Mouse (Mus musculus) midbrain, embryonic 14.5 days (tissue): ENCODE data around the gene Lmod1. TPM values are rescaled to one million over a fixed set of nuclear protein-coding genes. Genes with fewer than 3 reads are reported as not detected.

Experiments used
- ATAC-seq: fragments of 200-750 bp; cut with Nextera tagmentation; 2 replicates; pipeline ENCODE4 v1.8.0; 2017; ENCODE audit warnings: moderate number of reproducible peaks, moderate library complexity; ENCODE audit not compliant: low FRiP score, low TSS enrichment
- DNase-seq: peaks from one replicate; pipeline ENCODE4 v3.0.0-alpha.2; 2015
- H3K27ac ChIP-seq: fragments of 300-500 bp; sonication (generic); replicated peaks from 2 replicates; pipeline ENCODE4 v1.5.1; 2014; ENCODE audit warnings: mild to moderate bottlenecking, low read depth, low read length, moderate library complexity
- H3K27me3 ChIP-seq: fragments of 300-500 bp; sonication (generic); 2 replicates; pipeline ENCODE4 v1.6.1; 2014; ENCODE audit warnings: low read length, control low read depth, mixed read lengths; ENCODE audit not compliant: control insufficient read depth, insufficient read depth
- H3K36me3 ChIP-seq: fragments of 300-500 bp; sonication (generic); 2 replicates; pipeline ENCODE4 v1.6.1; 2014; ENCODE audit warnings: low read length, control low read depth; ENCODE audit not compliant: control insufficient read depth, insufficient read depth
- H3K4me1 ChIP-seq: fragments of 300-500 bp; sonication (generic); 2 replicates; pipeline ENCODE4 v1.6.1; 2014; ENCODE audit warnings: mild to moderate bottlenecking, antibody characterized with exemption, low read length, control low read depth; ENCODE audit not compliant: control insufficient read depth, insufficient read depth
- H3K4me2 ChIP-seq: fragments of 300-500 bp; sonication (generic); 2 replicates; pipeline ENCODE4 v1.6.1; 2014; ENCODE audit warnings: mild to moderate bottlenecking, low read length, moderate library complexity
- H3K4me3 ChIP-seq: fragments of 300-500 bp; sonication (generic); replicated peaks from 2 replicates; pipeline ENCODE4 v1.5.1; 2014; ENCODE audit warnings: low read depth, low read length
- H3K9ac ChIP-seq: fragments of 300-500 bp; sonication (generic); replicated peaks from 2 replicates; pipeline ENCODE4 v1.6.1; 2014; ENCODE audit warnings: mild to moderate bottlenecking, low read length, moderate library complexity
- H3K9me3 ChIP-seq: fragments of 300-500 bp; sonication (generic); 2 replicates; pipeline ENCODE4 v1.6.1; 2016; ENCODE audit warnings: low read length, control low read depth, mixed read lengths; ENCODE audit not compliant: control insufficient read depth
- WGBS: fragments of 180-500 bp; shearing (Covaris S2); extraction: QIAGEN DNeasy Blood & Tissue Kit; methylation state at CpG from one replicate; pipeline ENCODE4 v1.1.7; 2014; 5-methylcytosine and 5-hydroxymethylcytosine counted together
- polyA plus RNA-seq: library from polyadenylated mRNA; unstranded; fragments of >200 nt; fragmentation: Nextera tagmentation; extraction: Ambion mirVana; gene quantifications from 2 replicates; pipeline ENCODE4 v1.2.1, GENCODE M21; 2014

Lmod1 gene
- polyA plus RNA-seq, 1 experiment from 2014 or later: 0.34 TPM

- DNase-seq (no peak), ATAC-seq (no peak)
- Histone ChIP-seq H3K27ac (no peak overlapping the region), H3K36me3 (0 out of 2 replicates have a peak, but pooled peaks cover 7% of the 10 kb centered on the region), H3K4me1 (peaks cover 21% of the 10 kb centered on the region), H3K27me3 (no peaks in the 10 kb centered on the region), H3K9me3 (no peaks in the 10 kb centered on the region), H3K4me2 (no peak overlapping the region), H3K9ac (no peak overlapping the region), H3K4me3 (no peak overlapping the region)
- WGBS: 76% methylated on average over 8 of the region's 8 CpGs
Observed at GRCm38 (mm10) chr1:135367595-135367994, 43.0 kb downstream of the Lmod1 start.

DNA sequence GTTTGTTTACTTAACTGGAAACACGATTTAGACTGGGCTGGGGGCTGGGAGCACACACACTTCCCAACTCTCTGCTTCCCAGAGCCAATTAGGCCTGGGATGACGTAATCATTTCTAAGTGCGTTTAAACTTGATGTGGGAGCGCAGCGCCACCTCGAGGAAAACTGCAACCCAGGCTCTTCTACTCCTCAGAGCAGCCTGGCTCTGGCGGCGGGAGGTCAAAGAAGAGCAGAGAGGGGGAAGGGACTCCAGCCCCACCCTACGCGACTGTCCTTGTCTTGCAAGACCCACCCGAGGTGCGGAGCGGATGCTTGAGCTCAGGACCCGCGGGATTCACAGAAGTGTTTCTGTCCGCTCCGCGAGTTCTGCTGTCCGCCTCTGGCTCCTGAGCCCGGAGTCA lies 43.6 kb downstream of the Lmod1 start:
- under 1% methylated on average over 20 of the region's 20 CpGs for whole genome bisulfite sequencing
- Histone ChIP-seq H3K27ac (no peak overlapping the region), H3K4me2 (peak overlapping the region; percentile 88), H3K36me3 (0 out of 2 replicates have a peak, but pooled peaks cover 7% of the 10 kb centered on the region), H3K9me3 (no peaks in the 10 kb centered on the region), H3K27me3 (no peaks in the 10 kb centered on the region), H3K4me3 (peak overlapping the region; percentile 42), H3K9ac (peak overlapping the region; percentile 55; the same call in 1 of the 2 replicates), H3K4me1 (peaks cover 27% of the 10 kb centered on the region)
- ATAC-seq (peak; percentile 71), DNase-seq (peak; percentile 93)

- ATAC-seq (no peak), DNase-seq (peak; percentile 62)
- 15% methylated on average over 14 of the region's 14 CpGs for WGBS
- no peak overlapping the region; the same call in 1 of the 2 replicates for H3K9ac ChIP-seq
- H3K4me2 ChIP-seq: peak overlapping the region; percentile 88
- peaks cover 33% of the 10 kb centered on the region for H3K4me1 ChIP-seq
- no peaks in the 10 kb centered on the region for H3K27me3 ChIP-seq
- H3K4me3 ChIP-seq: peak overlapping the region; percentile 42
- no peaks in the 10 kb centered on the region for H3K9me3 ChIP-seq
- 0 out of 2 replicates have a peak, but pooled peaks cover 7% of the 10 kb centered on the region for H3K36me3 ChIP-seq
- no peak overlapping the region for H3K27ac ChIP-seq
Observed at GRCm38 (mm10) chr1:135368982-135369381, 44.4 kb downstream of the Lmod1 start.

GRCm38 (mm10) chr1:135369415-135369814 lies 44.8 kb downstream of the Lmod1 start:
- ATAC-seq (no peak), DNase-seq (peak; percentile 6)
- H3K27ac ChIP-seq: no peak overlapping the region
- no peak overlapping the region for H3K4me3 ChIP-seq
- H3K4me2 ChIP-seq: peak overlapping the region; percentile 88
- H3K9ac ChIP-seq: no peak overlapping the region
- 0 out of 2 replicates have a peak, but pooled peaks cover 7% of the 10 kb centered on the region for H3K36me3 ChIP-seq
- H3K4me1 ChIP-seq: peaks cover 35% of the 10 kb centered on the region
- H3K27me3 ChIP-seq: no peaks in the 10 kb centered on the region
- H3K9me3 ChIP-seq: no peaks in the 10 kb centered on the region
- 83% methylated on average over 5 of the region's 5 CpGs for WGBS

GRCm38 (mm10) chr1:135373171-135373677 lies 48.6 kb downstream of the Lmod1 start:
- Histone ChIP-seq H3K4me3 (peak overlapping the region; percentile 21), H3K36me3 (0 out of 2 replicates have a peak, but pooled peaks cover 7% of the 10 kb centered on the region), H3K27ac (no peak overlapping the region), H3K4me1 (peaks cover 36% of the 10 kb centered on the region), H3K27me3 (no peaks in the 10 kb centered on the region), H3K9ac (peak overlapping the region; percentile 34; the same call in 1 of the 2 replicates), H3K4me2 (peak overlapping the region; percentile 89), H3K9me3 (no peaks in the 10 kb centered on the region)
- ATAC-seq: no peak
- peak; percentile 66 for DNase-seq
- WGBS: 54% methylated on average over 4 of the region's 4 CpGs

DNA sequence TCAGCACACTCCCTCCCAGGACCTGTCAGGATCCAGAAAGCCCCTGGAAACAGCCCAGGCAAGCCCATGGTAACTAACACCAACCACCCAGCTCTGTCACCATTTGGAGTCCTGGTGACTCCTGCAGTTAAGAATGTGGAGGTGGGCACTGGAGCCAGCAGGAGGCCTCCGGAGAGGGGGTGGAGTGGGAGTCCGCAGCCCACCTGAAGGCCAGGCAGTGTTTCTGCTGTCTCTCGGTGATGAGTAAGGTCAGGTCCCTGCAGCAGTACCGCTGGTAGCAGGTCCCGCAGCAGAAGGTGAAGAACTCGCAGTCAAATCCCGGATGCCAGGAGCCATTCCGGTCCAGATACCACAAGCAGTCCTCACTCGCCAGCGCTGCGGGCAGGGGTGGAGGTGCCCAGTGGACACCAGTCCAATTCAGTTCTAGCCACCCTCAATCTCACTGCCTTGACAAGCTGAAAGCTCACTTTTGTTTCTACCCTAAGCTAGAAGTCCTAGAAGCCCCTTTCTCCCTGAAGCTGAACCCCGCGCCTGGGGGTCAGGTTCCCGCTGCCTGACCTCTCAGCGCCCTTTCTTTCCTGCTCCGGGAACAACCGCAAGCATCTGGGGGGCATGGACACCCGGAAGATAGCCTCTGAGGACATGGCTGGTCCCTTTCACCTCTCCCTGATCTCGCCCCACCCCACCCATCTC lies 49.7 kb downstream of the Lmod1 start:
- ATAC-seq (0 out of 2 replicates have a peak, but pooled peaks have one; percentile 6), DNase-seq (peak; percentile 49)
- Histone ChIP-seq H3K36me3 (0 out of 2 replicates have a peak, but pooled peaks cover 7% of the 10 kb centered on the region), H3K4me1 (peaks cover 28% of the 10 kb centered on the region), H3K27ac (peak overlapping the region; percentile 78), H3K27me3 (no peaks in the 10 kb centered on the region), H3K9me3 (no peaks in the 10 kb centered on the region), H3K9ac (peak overlapping the region; percentile 91), H3K4me3 (peak overlapping the region; percentile 74), H3K4me2 (peak overlapping the region; percentile 89)
- 2% methylated on average over 19 of the region's 19 CpGs for whole genome bisulfite sequencing

GRCm38 (mm10) chr1:135374868-135375581 lies 50.4 kb downstream of the Lmod1 start, which contains the start of gene Shisa4:
Shisa4 (minus strand) TSS chr1:135375237.
- Histone ChIP-seq H3K4me3 (peak within 1 kb of the TSS; percentile 74), H3K9ac (peak within 1 kb of the TSS; percentile 91), H3K9me3 (no peaks in the 10 kb centered on the region), H3K36me3 (0 out of 2 replicates have a peak, but pooled peaks cover 7% of the 10 kb centered on the region), H3K4me2 (peak within 1 kb of the TSS; percentile 89), H3K27ac (peak within 1 kb of the TSS; percentile 78), H3K4me1 (peaks cover 28% of the 10 kb centered on the region), H3K27me3 (no peaks in the 10 kb centered on the region)
- DNase-seq (peak; percentile 85), ATAC-seq (peak; percentile 89)
- WGBS: 3% methylated on average over 33 of the region's 38 CpGs

DNA sequence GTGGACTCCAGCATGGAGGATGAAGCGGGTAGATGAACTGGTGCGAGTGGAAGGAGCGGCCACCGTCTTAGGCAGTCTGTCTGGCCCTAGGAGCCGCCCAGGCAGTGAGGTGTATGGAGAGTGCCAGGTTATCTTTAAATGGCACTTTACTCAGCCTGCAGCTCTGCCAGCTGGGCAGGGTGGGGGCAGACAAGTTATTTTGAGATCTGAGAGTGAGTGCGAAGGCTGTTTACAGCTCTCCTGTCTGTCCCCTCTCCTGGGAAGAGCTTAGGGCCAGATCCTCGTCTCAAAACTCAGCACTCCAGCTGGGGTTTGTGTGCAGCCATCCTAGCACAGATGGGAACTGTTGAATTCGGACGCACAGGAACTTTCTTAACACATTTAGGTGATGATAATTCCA lies 54.0 kb downstream of the Lmod1 start:
- Histone ChIP-seq H3K9me3 (no peaks in the 10 kb centered on the region), H3K9ac (no peak overlapping the region), H3K36me3 (peaks cover 20% of the 10 kb centered on the region), H3K4me2 (no peak overlapping the region), H3K27me3 (no peaks in the 10 kb centered on the region), H3K4me1 (peaks cover 11% of the 10 kb centered on the region; the same call in 1 of the 2 replicates), H3K4me3 (no peak overlapping the region), H3K27ac (no peak overlapping the region)
- no peak for DNase-seq
- WGBS: 59% methylated on average over 9 of the region's 9 CpGs
- ATAC-seq: no peak
